Mouse (Mus musculus): Measurements from ENCODE around the gene Ms4a3. TPM values are rescaled to one million over a fixed set of nuclear protein-coding genes. Genes with fewer than 3 reads are reported as not detected.

Gene Ms4a3
- polyA plus RNA-seq, 1 experiment from 2014 or later: 38.0 TPM

- Histone ChIP-seq H3K27ac (ENCODE audit: low read depth) (no peak overlapping the region), H3K9ac (replicated peaks) (no peak overlapping the region), H3K4me3 (ENCODE audit: low read depth, low read length) (no peak overlapping the region), H3K9me3 (ENCODE audit: low read length) (no peaks in the 10 kb centered on the region), H3K4me1 (ENCODE audit: insufficient read depth) (peaks cover 2% of the 10 kb centered on the region; the same call in 1 of the 2 replicates), H3K27me3 (ENCODE audit: insufficient read depth, low read length) (no peaks in the 10 kb centered on the region), H3K4me2 (ENCODE audit: low read depth, low read length) (no peak overlapping the region), H3K36me3 (replicated peaks; ENCODE audit: insufficient read depth, low read length) (no peaks in the 10 kb centered on the region)
- DNase-seq (no peak), ATAC-seq (no peak)
- TF ChIP-seq EP300 (IDR thresholded peaks at IDR 0.05; ENCODE audit: low read depth): 0 out of 2 replicates have a peak, but pooled peaks have one; percentile 18
- TF ChIP-seq CTCF (IDR thresholded peaks at IDR 0.05; ENCODE audit: low read depth): no peak
These were observed 22.7 kb downstream of the Ms4a3 start for GRCm38 (mm10) chr19:11617983-11618382.

GRCm38 (mm10) chr19:11614805-11615204 lies 25.8 kb downstream of the Ms4a3 start:
- DNase-seq: no peak
- Histone ChIP-seq H3K4me3 (ENCODE audit: low read depth, low read length) (no peak overlapping the region), H3K36me3 (replicated peaks; ENCODE audit: insufficient read depth, low read length) (no peaks in the 10 kb centered on the region), H3K4me1 (ENCODE audit: insufficient read depth) (peaks cover 2% of the 10 kb centered on the region; the same call in 1 of the 2 replicates), H3K4me2 (ENCODE audit: low read depth, low read length) (no peak overlapping the region), H3K9me3 (ENCODE audit: low read length) (no peaks in the 10 kb centered on the region), H3K9ac (replicated peaks) (no peak overlapping the region), H3K27ac (ENCODE audit: low read depth) (no peak overlapping the region), H3K27me3 (ENCODE audit: insufficient read depth, low read length) (no peaks in the 10 kb centered on the region)
- TF ChIP-seq EP300 (IDR thresholded peaks at IDR 0.05; ENCODE audit: low read depth) (no peak), CTCF (IDR thresholded peaks at IDR 0.05; ENCODE audit: low read depth) (no peak)
- no peak for ATAC-seq
- WGBS (ENCODE audit: insufficient replicate concordance): 33% methylated on average over 2 of the region's 2 CpGs

GRCm38 (mm10) chr19:11613776-11614443 lies 26.7 kb downstream of the Ms4a3 start:
- WGBS (ENCODE audit: insufficient replicate concordance): 40% methylated on average over 8 of the region's 8 CpGs

GRCm38 (mm10) chr19:11613084-11613483 lies 27.6 kb downstream of the Ms4a3 start:
- no peak overlapping the region for H3K4me2 ChIP-seq (ENCODE audit: low read depth, low read length)
- no peak overlapping the region for H3K4me3 ChIP-seq (ENCODE audit: low read depth, low read length)
- TF ChIP-seq EP300 (IDR thresholded peaks at IDR 0.05; ENCODE audit: low read depth) (peak; percentile 18; the same call in 1 of the 2 replicates), CTCF (IDR thresholded peaks at IDR 0.05; ENCODE audit: low read depth) (no peak)
- H3K27ac ChIP-seq (ENCODE audit: low read depth): no peak overlapping the region
- H3K4me1 ChIP-seq (ENCODE audit: insufficient read depth): peaks cover 2% of the 10 kb centered on the region; the same call in 1 of the 2 replicates
- H3K36me3 ChIP-seq (replicated peaks; ENCODE audit: insufficient read depth, low read length): no peaks in the 10 kb centered on the region
- no peaks in the 10 kb centered on the region for H3K9me3 ChIP-seq (ENCODE audit: low read length)
- no peak for ATAC-seq
- no peak overlapping the region for H3K9ac ChIP-seq (replicated peaks)
- DNase-seq: no peak
- no peaks in the 10 kb centered on the region for H3K27me3 ChIP-seq (ENCODE audit: insufficient read depth, low read length)
- WGBS (ENCODE audit: insufficient replicate concordance): 44% methylated on average over 1 of the region's 1 CpGs

More at GRCm38 (mm10) chr19:11613776-11614443, 26.7 kb downstream of the Ms4a3 start:
- ATAC-seq: no peak
- H3K9me3 ChIP-seq (ENCODE audit: low read length): no peaks in the 10 kb centered on the region
- DNase-seq: no peak
- no peak overlapping the region for H3K27ac ChIP-seq (ENCODE audit: low read depth)
- H3K4me2 ChIP-seq (ENCODE audit: low read depth, low read length): no peak overlapping the region
- TF ChIP-seq EP300 (IDR thresholded peaks at IDR 0.05; ENCODE audit: low read depth) (no peak), CTCF (IDR thresholded peaks at IDR 0.05; ENCODE audit: low read depth) (no peak)
- peaks cover 2% of the 10 kb centered on the region; the same call in 1 of the 2 replicates for H3K4me1 ChIP-seq (ENCODE audit: insufficient read depth)
- H3K27me3 ChIP-seq (ENCODE audit: insufficient read depth, low read length): no peaks in the 10 kb centered on the region
- H3K9ac ChIP-seq (replicated peaks): no peak overlapping the region
- no peaks in the 10 kb centered on the region for H3K36me3 ChIP-seq (replicated peaks; ENCODE audit: insufficient read depth, low read length)
- no peak overlapping the region for H3K4me3 ChIP-seq (ENCODE audit: low read depth, low read length)

- Histone ChIP-seq H3K27ac (ENCODE audit: low read depth) (no peak overlapping the region), H3K4me2 (ENCODE audit: low read depth, low read length) (no peak overlapping the region), H3K9ac (replicated peaks) (no peak overlapping the region), H3K4me3 (ENCODE audit: low read depth, low read length) (no peak overlapping the region), H3K9me3 (ENCODE audit: low read length) (no peaks in the 10 kb centered on the region), H3K36me3 (replicated peaks; ENCODE audit: insufficient read depth, low read length) (no peaks in the 10 kb centered on the region), H3K4me1 (ENCODE audit: insufficient read depth) (peaks cover 2% of the 10 kb centered on the region; the same call in 1 of the 2 replicates), H3K27me3 (ENCODE audit: insufficient read depth, low read length) (no peaks in the 10 kb centered on the region)
- DNase-seq (no peak), ATAC-seq (no peak)
- 47% methylated on average over 2 of the region's 2 CpGs for WGBS (ENCODE audit: insufficient replicate concordance)
- TF ChIP-seq EP300 (IDR thresholded peaks at IDR 0.05; ENCODE audit: low read depth) (no peak), CTCF (IDR thresholded peaks at IDR 0.05; ENCODE audit: low read depth) (no peak)
These were observed 28.4 kb downstream of the Ms4a3 start for GRCm38 (mm10) chr19:11612293-11612692.

DNA sequence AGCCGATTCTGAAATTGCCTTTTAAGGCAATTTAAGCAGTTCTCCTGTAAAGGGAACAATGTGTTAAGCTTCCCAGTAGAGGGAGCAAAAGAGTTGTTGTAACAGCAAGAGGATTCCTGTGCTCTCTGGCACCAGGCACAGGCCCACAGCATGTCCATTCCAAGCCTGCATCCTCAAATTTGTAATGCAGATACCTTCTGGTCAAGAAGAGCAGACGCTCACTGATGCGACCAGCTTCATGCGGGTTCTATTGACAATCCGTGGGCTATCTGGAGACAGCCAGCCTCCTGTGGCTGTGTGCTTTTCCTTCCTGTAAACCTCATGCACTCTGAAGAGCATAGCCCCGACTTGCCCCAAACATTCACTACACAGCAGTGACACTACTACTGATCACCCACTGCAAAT lies 29.1 kb downstream of the Ms4a3 start:
- WGBS (ENCODE audit: insufficient replicate concordance): 11% methylated on average over 6 of the region's 6 CpGs
- H3K36me3 ChIP-seq (replicated peaks; ENCODE audit: insufficient read depth, low read length): no peaks in the 10 kb centered on the region

More for the DNA sequence above, 29.1 kb downstream of the Ms4a3 start:
- H3K4me2 ChIP-seq (ENCODE audit: low read depth, low read length): no peak overlapping the region
- H3K27me3 ChIP-seq (ENCODE audit: insufficient read depth, low read length): no peaks in the 10 kb centered on the region
- no peak for TF ChIP-seq EP300 (IDR thresholded peaks at IDR 0.05; ENCODE audit: low read depth)
- peak; percentile 78 for TF ChIP-seq CTCF (IDR thresholded peaks at IDR 0.05; ENCODE audit: low read depth)
- H3K4me1 ChIP-seq (ENCODE audit: insufficient read depth): peaks cover 2% of the 10 kb centered on the region; the same call in 1 of the 2 replicates
- no peaks in the 10 kb centered on the region for H3K9me3 ChIP-seq (ENCODE audit: low read length)
- H3K9ac ChIP-seq (replicated peaks): no peak overlapping the region
- no peak for DNase-seq
- peak; percentile 54; the same call in 1 of the 2 replicates for ATAC-seq
- H3K27ac ChIP-seq (ENCODE audit: low read depth): no peak overlapping the region
- H3K4me3 ChIP-seq (ENCODE audit: low read depth, low read length): no peak overlapping the region

Measured in liver, postnatal 0 days (tissue).